Comparison of ENCODE assay signal across 8 mouse cellular contexts in genomic region chr12:79089182-79089812, GRCm38 (mm10). TPM values are rescaled to one million over a fixed set of nuclear protein-coding genes. Genes with fewer than 3 reads are reported as not detected.
DNase-seq lines count a peak whose midpoint lies in the region; ATAC-seq lines count a peak whose summit lies in the region.

TSS of gene Pigh (minus strand) at chr12:79089651.

- H3K4me3 ChIP-seq in brown adipose tissue, adult 24 weeks (ENCODE audit: insufficient read depth, low read depth, low read length) = peak within 1 kb of the TSS; percentile 74
- peak within 1 kb of the TSS; percentile 79 for H3K4me3 ChIP-seq in heart, embryonic 13.5 days
- peak within 1 kb of the TSS; percentile 83 for H3K4me3 ChIP-seq in liver, embryonic 13.5 days (replicated peaks)
- peak within 1 kb of the TSS; percentile 95 for H3K4me3 ChIP-seq in stomach, embryonic 16.5 days (replicated peaks; ENCODE audit: low read length)

- WGBS in heart, embryonic 13.5 days = under 1% methylated on average over 53 of the region's 53 CpGs
- under 1% methylated on average over 53 of the region's 53 CpGs for WGBS in liver, embryonic 13.5 days (ENCODE audit: insufficient replicate concordance)
- WGBS in stomach, embryonic 16.5 days = under 1% methylated on average over 53 of the region's 53 CpGs

- peak; percentile 77; the same call in 1 of the 2 replicates for ATAC-seq in heart, embryonic 13.5 days (ENCODE audit: extremely low read depth, insufficient number of reproducible peaks, low FRiP score, low TSS enrichment)
- ATAC-seq in liver, embryonic 13.5 days (ENCODE audit: low read depth) = peak; percentile 98
- ATAC-seq in stomach, embryonic 16.5 days (ENCODE audit: insufficient read depth, low FRiP score) = peak; percentile 95

- H3K4me2 ChIP-seq in heart, embryonic 13.5 days = peak within 1 kb of the TSS; percentile 78
- peak within 1 kb of the TSS; percentile 79 for H3K4me2 ChIP-seq in liver, embryonic 13.5 days
- peak within 1 kb of the TSS; percentile 84 for H3K4me2 ChIP-seq in stomach, embryonic 16.5 days (ENCODE audit: low read depth, low read length)

- peak; percentile 94 for DNase-seq in CD4-positive, CD25-positive, alpha-beta regulatory T cell, adult 2 months (ENCODE audit: low read depth, low spot score)
- peak; percentile 30 for DNase-seq in fat pad, adult 2 months (ENCODE audit: extremely low read depth, low read depth, low spot score)
- peak; percentile 91 for DNase-seq in kidney, postnatal 14 days
- peak; percentile 84 for DNase-seq in liver, embryonic 13.5 days
- DNase-seq in neural tube, embryonic 10.5 days (ENCODE audit: extremely low spot score, low spot score) = peak; percentile 90

- peak within 1 kb of the TSS; percentile 90 for H3K9ac ChIP-seq in heart, embryonic 13.5 days
- H3K9ac ChIP-seq in liver, embryonic 13.5 days = peak within 1 kb of the TSS; percentile 85
- peak within 1 kb of the TSS; percentile 98 for H3K9ac ChIP-seq in stomach, embryonic 16.5 days (ENCODE audit: low read length)

- peaks cover 10% of the 10 kb centered on the region; the same call in 1 of the 2 replicates for H3K36me3 ChIP-seq in heart, embryonic 13.5 days
- H3K36me3 ChIP-seq in liver, embryonic 13.5 days = peaks cover 9% of the 10 kb centered on the region; the same call in 1 of the 2 replicates
- no peaks in the 10 kb centered on the region for H3K36me3 ChIP-seq in stomach, embryonic 16.5 days (ENCODE audit: control insufficient read depth, insufficient read depth, low read length)

- H3K27me3 ChIP-seq in heart, embryonic 13.5 days (replicated peaks) = 0 out of 2 replicates have a peak, but pooled peaks cover 4% of the 10 kb centered on the region
- H3K27me3 ChIP-seq in liver, embryonic 13.5 days = no peaks in the 10 kb centered on the region
- no peaks in the 10 kb centered on the region for H3K27me3 ChIP-seq in stomach, embryonic 16.5 days (ENCODE audit: control insufficient read depth, insufficient read depth, low read length)

- H3K9me3 ChIP-seq in heart, embryonic 13.5 days = no peaks in the 10 kb centered on the region
- no peaks in the 10 kb centered on the region for H3K9me3 ChIP-seq in liver, embryonic 13.5 days (replicated peaks)
- H3K9me3 ChIP-seq in stomach, embryonic 16.5 days (replicated peaks; ENCODE audit: control insufficient read depth, low read length) = no peaks in the 10 kb centered on the region

- H3K27ac ChIP-seq in brown adipose tissue, adult 24 weeks (replicated peaks; ENCODE audit: low read depth, low read length) = no peak within 1 kb of the TSS
- no peak within 1 kb of the TSS for H3K27ac ChIP-seq in heart, embryonic 13.5 days (replicated peaks)
- peak within 1 kb of the TSS; percentile 44; the same call in 1 of the 2 replicates for H3K27ac ChIP-seq in liver, embryonic 13.5 days
- peak within 1 kb of the TSS; percentile 69 for H3K27ac ChIP-seq in stomach, embryonic 16.5 days (ENCODE audit: low read length)

- no peaks in the 10 kb centered on the region for H3K4me1 ChIP-seq in brown adipose tissue, adult 24 weeks (ENCODE audit: control insufficient read depth, insufficient read depth, insufficient read length, low read length)
- peaks cover 11% of the 10 kb centered on the region for H3K4me1 ChIP-seq in heart, embryonic 13.5 days
- peaks cover 7% of the 10 kb centered on the region for H3K4me1 ChIP-seq in liver, embryonic 13.5 days (replicated peaks)
- H3K4me1 ChIP-seq in stomach, embryonic 16.5 days (ENCODE audit: control insufficient read depth, insufficient read depth, low read length) = peaks cover 4% of the 10 kb centered on the region; the same call in 1 of the 2 replicates

RNA-seq across cellular contexts. Expression of gene Pigh, which starts in this region (rescaled TPM):
- polyA plus RNA-seq in brown adipose tissue, adult 24 weeks (2012; ENCODE audit: insufficient read depth, insufficient read length, missing spikeins) = 8.3 and 8.6 TPM in 2 replicates
- polyA plus RNA-seq in heart, embryonic 13.5 days (2015; fragmentation: Nextera tagmentation; extraction: Ambion mirVana) = 14.5 and 15.4 TPM in 2 replicates
- 6.6 and 7.2 TPM in 2 replicates for polyA plus RNA-seq in liver, embryonic 13.5 days (2015; fragmentation: Nextera tagmentation; extraction: Ambion mirVana)
- 35.0 and 36.7 TPM in 2 replicates for polyA plus RNA-seq in stomach, embryonic 16.5 days (2015; fragmentation: Nextera tagmentation; extraction: Ambion mirVana)

Comparison
In these comparisons a context has a peak if more than half of its experiments do, and no peak if none do; other contexts are left out.
1. DNase-seq: peak in every context shown above with its lines; median percentile 94 in CD4-positive, CD25-positive, alpha-beta regulatory T cell, adult 2 months; 91 in kidney, postnatal 14 days; 90 in neural tube, embryonic 10.5 days; 84 in liver, embryonic 13.5 days; 30 in fat pad, adult 2 months.
2. H3K27ac ChIP-seq: peak in liver, embryonic 13.5 days (single experiment) and stomach, embryonic 16.5 days (single experiment); none in brown adipose tissue, adult 24 weeks (single experiment) and heart, embryonic 13.5 days (single experiment).
3. Peak in every context shown above with its lines, with median percentiles within 50 percentile points of each other: H3K4me3 ChIP-seq, ATAC-seq, H3K4me2 ChIP-seq and H3K9ac ChIP-seq.